27 mouse cellular contexts compared by ENCODE assay signal in genomic region chr15:100903811-100904210, GRCm38 (mm10). TPM values are rescaled to one million over a fixed set of nuclear protein-coding genes. Genes with fewer than 3 reads are reported as not detected.
DNase-seq lines count a peak whose midpoint lies in the region; ATAC-seq and TF ChIP-seq lines count a peak whose summit lies in the region.
"Had no signal": no experiment of that assay in that cellular context is flagged by ENCODE, and none has a peak within 500 bp of the region (broad histone marks: within the 10 kb centered on the region; RNA-seq: fewer than 3 reads in every experiment).

No protein-coding gene starts in this region.

- peak; percentile 22 for DNase-seq in forebrain, embryonic 14.5 days (ENCODE audit: low spot score)
- DNase-seq in forebrain, postnatal 0 days = no peak
- DNase-seq in kidney, postnatal 4 days = no peak
- peak; percentile 53 for DNase-seq in left cerebral cortex, postnatal 4 days
- DNase-seq in left cerebral cortex, adult 11 months (ENCODE audit: low spot score) = no peak
- DNase-seq in brain, embryonic 14.5 days (ENCODE audit: low read depth) = peak; percentile 35
- no peak for DNase-seq in adrenal gland, postnatal 36 days
- DNase-seq: adrenal gland, adult 2 months; adrenal gland, postnatal 14 days; cerebellum, adult 8-10 months; cerebellum, postnatal 25 days; gastrocnemius, postnatal 10 days; gastrocnemius, postnatal 36 days; heart, adult 2 months; heart, postnatal 14 days; heart, postnatal 4 days had no signal

- ATAC-seq in forebrain, embryonic 14.5 days = no peak
- ATAC-seq in forebrain, postnatal 0 days = no peak
- ATAC-seq in kidney, embryonic 14.5 days (ENCODE audit: low FRiP score, low TSS enrichment) = peak; percentile 57
- ATAC-seq: CD4-positive, CD25-positive, alpha-beta regulatory T cell, adult 4 months; forebrain, embryonic 15.5 days had no signal

- peaks cover 3% of the 10 kb centered on the region; the same call in 1 of the 2 replicates for H3K36me3 ChIP-seq in forebrain, embryonic 14.5 days (ENCODE audit: control insufficient read depth, insufficient read depth, low read length)
- 0 out of 2 replicates have a peak, but pooled peaks cover 7% of the 10 kb centered on the region for H3K36me3 ChIP-seq in forebrain, postnatal 0 days (ENCODE audit: insufficient read depth)
- H3K36me3 ChIP-seq in kidney, embryonic 14.5 days (ENCODE audit: control insufficient read depth, insufficient read depth, low read length) = no peaks in the 10 kb centered on the region
- H3K36me3 ChIP-seq: embryonic facial prominence, embryonic 12.5 days; embryonic facial prominence, embryonic 15.5 days; heart, embryonic 10.5 days; heart, embryonic 13.5 days had no signal

- no peak overlapping the region for H3K9ac ChIP-seq in forebrain, embryonic 14.5 days (ENCODE audit: low read length)
- no peak overlapping the region for H3K9ac ChIP-seq in forebrain, postnatal 0 days
- H3K9ac ChIP-seq in kidney, embryonic 14.5 days (ENCODE audit: low read depth, low read length) = no peak overlapping the region
- H3K9ac ChIP-seq: embryonic facial prominence, embryonic 12.5 days; embryonic facial prominence, embryonic 15.5 days; forebrain, embryonic 15.5 days; heart, embryonic 13.5 days; hindbrain, embryonic 13.5 days had no signal

- peaks cover 3% of the 10 kb centered on the region; the same call in 1 of the 2 replicates for H3K4me1 ChIP-seq in forebrain, embryonic 14.5 days (ENCODE audit: control insufficient read depth, insufficient read depth, low read length)
- H3K4me1 ChIP-seq in forebrain, postnatal 0 days (ENCODE audit: insufficient read depth) = no peaks in the 10 kb centered on the region
- 0 out of 2 replicates have a peak, but pooled peaks cover 5% of the 10 kb centered on the region for H3K4me1 ChIP-seq in kidney, embryonic 14.5 days (ENCODE audit: control insufficient read depth, insufficient read depth, low read length)
- H3K4me1 ChIP-seq: embryonic facial prominence, embryonic 12.5 days; embryonic facial prominence, embryonic 15.5 days; heart, embryonic 10.5 days; heart, embryonic 13.5 days had no signal

- H3K27me3 ChIP-seq in forebrain, embryonic 14.5 days (replicated peaks; ENCODE audit: control insufficient read depth, insufficient read depth, low read length) = no peaks in the 10 kb centered on the region
- no peaks in the 10 kb centered on the region for H3K27me3 ChIP-seq in forebrain, postnatal 0 days (ENCODE audit: insufficient read depth, low read length)
- H3K27me3 ChIP-seq in kidney, embryonic 14.5 days (ENCODE audit: control insufficient read depth, insufficient read depth, low read length) = no peaks in the 10 kb centered on the region
- H3K27me3 ChIP-seq: embryonic facial prominence, embryonic 12.5 days; embryonic facial prominence, embryonic 15.5 days; forebrain, embryonic 15.5 days; heart, embryonic 13.5 days; hindbrain, embryonic 13.5 days had no signal

- intact Hi-C loops in left cerebral cortex, postnatal 4 days (cut with DNase I) = no loop called here

- no peak overlapping the region for H3K4me3 ChIP-seq in forebrain, embryonic 14.5 days (ENCODE audit: low read depth, low read length)
- no peak overlapping the region for H3K4me3 ChIP-seq in forebrain, postnatal 0 days (ENCODE audit: low read depth, low read length)
- no peak overlapping the region for H3K4me3 ChIP-seq in kidney, embryonic 14.5 days (ENCODE audit: low read length)
- H3K4me3 ChIP-seq: embryonic facial prominence, embryonic 12.5 days; embryonic facial prominence, embryonic 15.5 days; forebrain, embryonic 15.5 days; heart, adult 2 months; heart, embryonic 10.5 days; heart, embryonic 13.5 days; hindbrain, embryonic 13.5 days had no signal

- WGBS in forebrain, embryonic 14.5 days = 51% methylated on average over 9 of the region's 9 CpGs
- 38% methylated on average over 9 of the region's 9 CpGs for WGBS in forebrain, postnatal 0 days
- WGBS in kidney, embryonic 14.5 days = 51% methylated on average over 9 of the region's 9 CpGs

- no peak overlapping the region for H3K27ac ChIP-seq in forebrain, embryonic 14.5 days (ENCODE audit: low read depth, low read length)
- no peak overlapping the region for H3K27ac ChIP-seq in forebrain, postnatal 0 days (ENCODE audit: low read depth, low read length)
- H3K27ac ChIP-seq in kidney, embryonic 14.5 days (ENCODE audit: low read depth, low read length) = no peak overlapping the region
- H3K27ac ChIP-seq: embryonic facial prominence, embryonic 12.5 days; embryonic facial prominence, embryonic 15.5 days; forebrain, embryonic 15.5 days; heart, adult 2 months; heart, embryonic 10.5 days; heart, embryonic 13.5 days; hindbrain, embryonic 13.5 days had no signal

- H3K4me2 ChIP-seq in forebrain, embryonic 14.5 days (ENCODE audit: low read length) = no peak overlapping the region
- no peak overlapping the region for H3K4me2 ChIP-seq in forebrain, postnatal 0 days (ENCODE audit: low read depth)
- no peak overlapping the region for H3K4me2 ChIP-seq in kidney, embryonic 14.5 days (replicated peaks; ENCODE audit: low read depth, low read length)
- H3K4me2 ChIP-seq: embryonic facial prominence, embryonic 12.5 days; embryonic facial prominence, embryonic 15.5 days; forebrain, embryonic 15.5 days; heart, embryonic 13.5 days; hindbrain, embryonic 13.5 days had no signal

- H3K9me3 ChIP-seq in forebrain, embryonic 14.5 days (replicated peaks; ENCODE audit: control insufficient read depth, low read length) = no peaks in the 10 kb centered on the region
- H3K9me3 ChIP-seq in forebrain, postnatal 0 days (ENCODE audit: low read length) = no peaks in the 10 kb centered on the region
- no peaks in the 10 kb centered on the region for H3K9me3 ChIP-seq in kidney, embryonic 14.5 days (ENCODE audit: control insufficient read depth, low read length)
- H3K9me3 ChIP-seq: embryonic facial prominence, embryonic 12.5 days; embryonic facial prominence, embryonic 15.5 days; forebrain, embryonic 15.5 days; heart, embryonic 10.5 days; heart, embryonic 13.5 days; hindbrain, embryonic 13.5 days had no signal

- no peak for TF ChIP-seq POLR2A in brain, embryonic 14.5 days (IDR thresholded peaks at IDR 0.05; ENCODE audit: borderline replicate concordance, extremely low read depth, insufficient read depth, insufficient read length, poor library complexity, severe bottlenecking)

- no peak for TF ChIP-seq CTCF in forebrain, postnatal 0 days (IDR thresholded peaks at IDR 0.05; ENCODE audit: low read depth)
- TF ChIP-seq CTCF in brain, embryonic 14.5 days (IDR thresholded peaks at IDR 0.05; ENCODE audit: borderline replicate concordance, extremely low read depth, insufficient read depth, insufficient read length) = no peak

RNA-seq across cellular contexts. Expression of gene Scn8a, which starts 34.2 kb away (rescaled TPM):
- 6.8 and 12.5 TPM in 2 replicates for polyA plus RNA-seq in forebrain, embryonic 14.5 days (2014; fragmentation: Nextera tagmentation; extraction: Ambion mirVana)
- 22.1 and 26.9 TPM in 2 replicates for total RNA-seq in forebrain, postnatal 0 days (2014; rRNA removed)
- 11.7 and 15.5 TPM in 2 replicates for polyA plus RNA-seq in forebrain, postnatal 0 days (2015; fragmentation: Nextera tagmentation; extraction: Ambion mirVana)
- polyA plus RNA-seq in kidney, embryonic 14.5 days (2014; fragmentation: Nextera tagmentation; extraction: Ambion mirVana) = 15.1 and 18.4 TPM in 2 replicates
- total RNA-seq in left cerebral cortex, postnatal 4 days (2021) = 100 to 1,000 TPM; 106 to 113 TPM
- 31.5 and 38.3 TPM in 2 replicates for polyA plus RNA-seq in brain, embryonic 14.5 days (2012; rRNA removed)
- total RNA-seq in adrenal gland, postnatal 36 days (2021) = 1 to 10 TPM; 2.8 to 3.1 TPM
- total RNA-seq: common myeloid progenitor, adult 5-6 weeks; granulocyte monocyte progenitor cell, adult 5-6 weeks had no signal
- polyA plus RNA-seq: C2C12; heart, adult 2 months had no signal

Comparison
In these comparisons a context has a peak if more than half of its experiments do, and no peak if none do; other contexts are left out.
1. DNase-seq: peak in forebrain, embryonic 14.5 days (single experiment), left cerebral cortex, postnatal 4 days (single experiment) and brain, embryonic 14.5 days (single experiment); none in forebrain, postnatal 0 days (single experiment), kidney, postnatal 4 days (0 of 2), left cerebral cortex, adult 11 months (single experiment) and adrenal gland, postnatal 36 days (0 of 2).